Mouse (Mus musculus) bone marrow, adult 2 months (tissue): ENCODE measurements at regions not wholly inside any gene's neighbourhood (a gene's known extent, or its start where the extent isn't known, plus 50 kb on each side); places are given as distances from the start of the nearest gene placed in this dataset.
"Not testable (repeated sequence)": the region's sequence is repeated elsewhere in the genome, so short reads cannot be mapped to it uniquely, and the experiment has no call there.

Experiments
- H3K27ac ChIP-seq: fragments of 200-500 bp; 2 replicates; pipeline ENCODE4 v1.5.1; 2012; ENCODE audit warnings: low read depth, mild to moderate bottlenecking, control low read depth, inconsistent platforms, low read length; ENCODE audit not compliant: control insufficient read depth, poor library complexity, insufficient read depth
- H3K4me1 ChIP-seq: fragments of 200-500 bp; 2 replicates; pipeline ENCODE4 v1.6.1; 2011; ENCODE audit warnings: low read length; ENCODE audit not compliant: control insufficient read depth, insufficient read depth
- H3K4me3 ChIP-seq: fragments of 200-500 bp; replicated peaks from 2 replicates; pipeline ENCODE3; 2011; ENCODE audit warnings: mild to moderate bottlenecking, low read depth, low read length, control low read depth; ENCODE audit not compliant: control insufficient read depth
- CTCF ChIP-seq: fragments of 200-500 bp; IDR thresholded peaks from 2 replicates; pipeline ENCODE4 v1.5.1; 2011; ENCODE audit warnings: low read length, control low read depth; ENCODE audit not compliant: control insufficient read depth, insufficient read depth
- POLR2A ChIP-seq: fragments of 200-500 bp; IDR thresholded peaks from 2 replicates; pipeline ENCODE4 v1.6.1; 2011; ENCODE audit warnings: low read depth, mild to moderate bottlenecking, control low read depth, low read length, borderline replicate concordance; ENCODE audit not compliant: control insufficient read depth
- WGBS: fragments of 180-500 bp; shearing (Covaris S2); methylation state at CpG from one replicate; pipeline ENCODE4 v1.1.7; 2018; 5-methylcytosine and 5-hydroxymethylcytosine counted together

GRCm38 (mm10) chr6:6496789-6497188, 81.7 kb downstream of the Sem1 start:
- TF ChIP-seq POLR2A (no peak), CTCF (no peak)
- Histone ChIP-seq H3K27ac (peak overlapping the region; percentile 63; the same call in 1 of the 2 replicates), H3K4me1 (no peaks in the 10 kb centered on the region), H3K4me3 (no peak overlapping the region)
- 12% methylated on average over 1 of the region's 1 CpGs for WGBS

- TF ChIP-seq POLR2A (no peak), CTCF (no peak)
- Histone ChIP-seq H3K27ac (peak overlapping the region; percentile 63; the same call in 1 of the 2 replicates), H3K4me3 (no peak overlapping the region), H3K4me1 (no peaks in the 10 kb centered on the region)
- 41% methylated on average over 4 of the region's 4 CpGs for WGBS
Measured at GRCm38 (mm10) chr6:6496336-6496735, 82.1 kb downstream of the Sem1 start.

GRCm38 (mm10) chr6:6488191-6488590, 90.3 kb downstream of the Sem1 start:
- 87% methylated on average over 4 of the region's 4 CpGs for WGBS
- Histone ChIP-seq H3K4me3 (no peak overlapping the region), H3K4me1 (no peaks in the 10 kb centered on the region), H3K27ac (no peak overlapping the region)
- TF ChIP-seq CTCF: no peak
- TF ChIP-seq POLR2A: no peak

- not testable (repeated sequence) for H3K4me1 ChIP-seq, H3K27ac ChIP-seq, H3K4me3 ChIP-seq
- WGBS: 82% methylated on average over 1 of the region's 1 CpGs
Measured at GRCm38 (mm10) chr6:6481596-6481995, 96.9 kb downstream of the Sem1 start.

- no peaks in the 10 kb centered on the region for H3K4me1 ChIP-seq
- 88% methylated on average over 8 of the region's 8 CpGs for WGBS
- no peak overlapping the region for H3K27ac ChIP-seq
- no peak overlapping the region for H3K4me3 ChIP-seq
- TF ChIP-seq CTCF (no peak), POLR2A (no peak)
Measured at GRCm38 (mm10) chr6:6470397-6470796, 108.1 kb downstream of the Sem1 start.

- no peak for TF ChIP-seq POLR2A
- TF ChIP-seq CTCF: no peak
- WGBS: 59% methylated on average over 1 of the region's 1 CpGs
- no peak overlapping the region for H3K4me3 ChIP-seq
- H3K4me1 ChIP-seq: no peaks in the 10 kb centered on the region
- H3K27ac ChIP-seq: no peak overlapping the region
Measured at GRCm38 (mm10) chr6:6467526-6467925, 110.9 kb downstream of the Sem1 start.

GRCm38 (mm10) chr6:6466231-6466630, 112.2 kb downstream of the Sem1 start:
- 53% methylated on average over 2 of the region's 2 CpGs for WGBS
- no peak for TF ChIP-seq CTCF
- no peak for TF ChIP-seq POLR2A
- no peaks in the 10 kb centered on the region for H3K4me1 ChIP-seq
- no peak overlapping the region for H3K4me3 ChIP-seq
- no peak overlapping the region for H3K27ac ChIP-seq

- Histone ChIP-seq H3K4me1 (no peaks in the 10 kb centered on the region), H3K4me3 (no peak overlapping the region), H3K27ac (no peak overlapping the region)
- 36% methylated on average over 7 of the region's 7 CpGs for WGBS
- TF ChIP-seq CTCF: no peak
- TF ChIP-seq POLR2A: no peak
Measured at GRCm38 (mm10) chr6:6463807-6464470, 114.5 kb downstream of the Sem1 start.

- no peaks in the 10 kb centered on the region for H3K4me1 ChIP-seq
- H3K27ac ChIP-seq: no peak overlapping the region
- TF ChIP-seq POLR2A (no peak), CTCF (no peak)
- WGBS: 29% methylated on average over 2 of the region's 2 CpGs
- H3K4me3 ChIP-seq: no peak overlapping the region
Measured at GRCm38 (mm10) chr6:6459918-6460239, 118.6 kb downstream of the Sem1 start.
